Mouse (Mus musculus) testis, adult 2 months (tissue): ENCODE data around the gene Ecel1.

Experiments used
- CTCF ChIP-seq: fragments of 200-500 bp; IDR thresholded peaks from 2 replicates; pipeline ENCODE4 v1.5.1; 2012; ENCODE audit warnings: low read depth, mild to moderate bottlenecking, inconsistent platforms, low read length, moderate library complexity; ENCODE audit not compliant: control insufficient read depth, insufficient read depth, insufficient replicate concordance
- POLR2A ChIP-seq: fragments of 200-500 bp; IDR thresholded peaks from 2 replicates; pipeline ENCODE4 v1.6.1; 2012; ENCODE audit warnings: low read depth, mild to moderate bottlenecking, inconsistent platforms, low read length, moderate library complexity; ENCODE audit not compliant: control insufficient read depth

GRCm38 (mm10) chr1:87103936-87104335 lies 52.4 kb downstream of the Ecel1 start:
- TF ChIP-seq POLR2A (no peak), CTCF (no peak)
